Mouse (Mus musculus): ENCODE data around the gene Aplp2. TPM values are rescaled to one million over a fixed set of nuclear protein-coding genes. Genes with fewer than 3 reads are reported as not detected.

The Aplp2 gene
- polyA plus RNA-seq, 1 experiment from 2014 or later = 525 TPM

- no peaks in the 10 kb centered on the region for H3K27me3 ChIP-seq (replicated peaks; ENCODE audit: insufficient read depth, low read length)
- TF ChIP-seq CTCF (IDR thresholded peaks at IDR 0.05) = no peak
- no peak for TF ChIP-seq EP300 (IDR thresholded peaks at IDR 0.05)
- no peak overlapping the region for H3K4me3 ChIP-seq (ENCODE audit: low read depth, low read length)
- H3K36me3 ChIP-seq (ENCODE audit: insufficient read depth, low read length) = peaks cover 12% of the 10 kb centered on the region; the same call in 1 of the 2 replicates
- DNase-seq (ENCODE audit: low spot score) = peak; percentile 17
- no peaks in the 10 kb centered on the region for H3K4me1 ChIP-seq (ENCODE audit: insufficient read depth, low read depth, low read length)
- no peak overlapping the region for H3K9ac ChIP-seq (replicated peaks; ENCODE audit: low read depth)
- no peak overlapping the region for H3K4me2 ChIP-seq (replicated peaks; ENCODE audit: low read depth, low read length)
- H3K27ac ChIP-seq (ENCODE audit: low read length) = no peak overlapping the region
- WGBS = 61% methylated on average over 7 of the region's 7 CpGs
- ATAC-seq = 0 out of 2 replicates have a peak, but pooled peaks have one; percentile 18
- no peaks in the 10 kb centered on the region for H3K9me3 ChIP-seq (ENCODE audit: low read length)
Measured at GRCm38 (mm10) chr9:31145272-31145925, 66.2 kb downstream of the Aplp2 start.

- no peak overlapping the region for H3K4me2 ChIP-seq (replicated peaks; ENCODE audit: low read depth, low read length)
- H3K9me3 ChIP-seq (ENCODE audit: low read length) = no peaks in the 10 kb centered on the region
- H3K9ac ChIP-seq (replicated peaks; ENCODE audit: low read depth) = no peak overlapping the region
- no peak for TF ChIP-seq EP300 (IDR thresholded peaks at IDR 0.05)
- TF ChIP-seq CTCF (IDR thresholded peaks at IDR 0.05) = no peak
- no peaks in the 10 kb centered on the region for H3K4me1 ChIP-seq (ENCODE audit: insufficient read depth, low read depth, low read length)
- no peak for ATAC-seq
- no peak overlapping the region for H3K4me3 ChIP-seq (ENCODE audit: low read depth, low read length)
- no peak overlapping the region for H3K27ac ChIP-seq (ENCODE audit: low read length)
- DNase-seq (ENCODE audit: low spot score) = no peak
- 79% methylated on average over 1 of the region's 1 CpGs for WGBS
- H3K36me3 ChIP-seq (ENCODE audit: insufficient read depth, low read length) = no peaks in the 10 kb centered on the region; the same call in 1 of the 2 replicates
- no peaks in the 10 kb centered on the region for H3K27me3 ChIP-seq (replicated peaks; ENCODE audit: insufficient read depth, low read length)
Measured at GRCm38 (mm10) chr9:31142924-31143323, 68.7 kb downstream of the Aplp2 start.

- no peak overlapping the region for H3K27ac ChIP-seq (ENCODE audit: low read length)
- peaks cover 9% of the 10 kb centered on the region; the same call in 1 of the 2 replicates for H3K27me3 ChIP-seq (replicated peaks; ENCODE audit: insufficient read depth, low read length)
- H3K4me3 ChIP-seq (ENCODE audit: low read depth, low read length) = no peak overlapping the region
- no peaks in the 10 kb centered on the region for H3K9me3 ChIP-seq (ENCODE audit: low read length)
- no peak overlapping the region for H3K9ac ChIP-seq (replicated peaks; ENCODE audit: low read depth)
- no peak overlapping the region for H3K4me2 ChIP-seq (replicated peaks; ENCODE audit: low read depth, low read length)
- H3K4me1 ChIP-seq (ENCODE audit: insufficient read depth, low read depth, low read length) = 0 out of 2 replicates have a peak, but pooled peaks cover 3% of the 10 kb centered on the region
- no peak for TF ChIP-seq EP300 (IDR thresholded peaks at IDR 0.05)
- TF ChIP-seq CTCF (IDR thresholded peaks at IDR 0.05) = no peak
- ATAC-seq = no peak
- no peak for DNase-seq (ENCODE audit: low spot score)
- WGBS = 75% methylated on average over 5 of the region's 5 CpGs
- no peaks in the 10 kb centered on the region for H3K36me3 ChIP-seq (ENCODE audit: insufficient read depth, low read length)
Measured at GRCm38 (mm10) chr9:31133131-31133530, 78.5 kb downstream of the Aplp2 start.

GRCm38 (mm10) chr9:31131205-31131968 is 80.2 kb downstream of the Aplp2 start, which contains the start of gene St14:
Gene St14 (minus strand): TSS chr9:31131853.
- Histone ChIP-seq H3K4me1 (ENCODE audit: insufficient read depth, low read depth, low read length) (0 out of 2 replicates have a peak, but pooled peaks cover 3% of the 10 kb centered on the region), H3K36me3 (ENCODE audit: insufficient read depth, low read length) (no peaks in the 10 kb centered on the region), H3K4me2 (replicated peaks; ENCODE audit: low read depth, low read length) (peak within 1 kb of the TSS; percentile 83), H3K27ac (ENCODE audit: low read length) (peak within 1 kb of the TSS; percentile 73), H3K9me3 (ENCODE audit: low read length) (no peaks in the 10 kb centered on the region), H3K27me3 (replicated peaks; ENCODE audit: insufficient read depth, low read length) (peaks cover 9% of the 10 kb centered on the region; the same call in 1 of the 2 replicates), H3K9ac (replicated peaks; ENCODE audit: low read depth) (peak within 1 kb of the TSS; percentile 59), H3K4me3 (ENCODE audit: low read depth, low read length) (peak within 1 kb of the TSS; percentile 54)
- DNase-seq (ENCODE audit: low spot score) (peak; percentile 85), ATAC-seq (peak; percentile 93)
- TF ChIP-seq CTCF (IDR thresholded peaks at IDR 0.05) (no peak), EP300 (IDR thresholded peaks at IDR 0.05) (no peak)
- 1% methylated on average over 64 of the region's 74 CpGs for WGBS

GRCm38 (mm10) chr9:31130357-31131204 is 81.0 kb downstream of the Aplp2 start:
- 5% methylated on average over 26 of the region's 26 CpGs for WGBS
- H3K4me1 ChIP-seq (ENCODE audit: insufficient read depth, low read depth, low read length) = 0 out of 2 replicates have a peak, but pooled peaks cover 3% of the 10 kb centered on the region
- no peaks in the 10 kb centered on the region for H3K36me3 ChIP-seq (ENCODE audit: insufficient read depth, low read length)
- ATAC-seq (no peak), DNase-seq (ENCODE audit: low spot score) (peak; percentile 19)
- TF ChIP-seq CTCF (IDR thresholded peaks at IDR 0.05) (no peak), EP300 (IDR thresholded peaks at IDR 0.05) (no peak)
- H3K9me3 ChIP-seq (ENCODE audit: low read length) = no peaks in the 10 kb centered on the region
- H3K4me3 ChIP-seq (ENCODE audit: low read depth, low read length) = peak overlapping the region; percentile 54
- H3K9ac ChIP-seq (replicated peaks; ENCODE audit: low read depth) = peak overlapping the region; percentile 59
- peak overlapping the region; percentile 83 for H3K4me2 ChIP-seq (replicated peaks; ENCODE audit: low read depth, low read length)
- H3K27ac ChIP-seq (ENCODE audit: low read length) = peak overlapping the region; percentile 73; the same call in 1 of the 2 replicates
- H3K27me3 ChIP-seq (replicated peaks; ENCODE audit: insufficient read depth, low read length) = peaks cover 9% of the 10 kb centered on the region; the same call in 1 of the 2 replicates

Measured in lung, postnatal 0 days (tissue).